10 mouse cellular contexts compared by ENCODE assay signal in the genomic region with DNA sequence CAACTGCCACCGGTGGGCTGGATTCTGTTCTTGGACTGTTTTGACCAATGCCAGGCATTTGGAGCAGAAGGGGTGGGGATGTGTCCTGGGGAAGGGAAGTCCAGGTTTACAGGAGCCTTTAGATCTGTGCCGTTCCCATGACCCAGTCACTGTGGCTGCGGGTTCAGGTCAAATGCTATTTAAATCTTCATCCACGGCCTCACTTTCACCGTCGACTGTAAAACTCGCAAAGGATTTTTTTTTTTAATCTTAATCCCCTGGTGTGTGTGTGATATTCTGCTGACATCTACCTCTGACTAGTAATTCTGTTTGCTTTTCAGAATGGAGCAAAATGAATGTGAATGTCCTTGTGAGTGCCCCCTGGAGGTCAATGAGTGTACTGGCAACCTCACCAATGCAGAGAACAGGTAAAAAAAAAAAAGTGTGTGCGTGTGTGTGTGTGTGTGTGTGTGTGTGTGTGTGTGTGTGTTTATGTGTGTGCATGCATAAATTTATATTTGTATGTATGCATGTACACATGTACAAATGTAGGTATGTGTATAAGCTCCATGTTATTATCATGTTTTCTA. TPM values are rescaled to one million over a fixed set of nuclear protein-coding genes. Genes with fewer than 3 reads are reported as not detected.
DNase-seq lines count a peak whose midpoint lies in the region; ATAC-seq and TF ChIP-seq lines count a peak whose summit lies in the region.
"Had no signal": no experiment of that assay in that cellular context is flagged by ENCODE, and none has a peak within 500 bp of the region (broad histone marks: within the 10 kb centered on the region; RNA-seq: fewer than 3 reads in every experiment).

No protein-coding gene starts in this region.

- H3K9me3 ChIP-seq in forebrain, postnatal 0 days (ENCODE audit: low read length): no peaks in the 10 kb centered on the region
- H3K9me3 ChIP-seq in forebrain, embryonic 12.5 days: no peaks in the 10 kb centered on the region
- no peaks in the 10 kb centered on the region for H3K9me3 ChIP-seq in lung, embryonic 14.5 days (ENCODE audit: low read depth, low read length)
- no peaks in the 10 kb centered on the region for H3K9me3 ChIP-seq in midbrain, embryonic 12.5 days
- H3K9me3 ChIP-seq: neural tube, embryonic 13.5 days had no signal

- WGBS in forebrain, postnatal 0 days: 78% methylated on average over 8 of the region's 8 CpGs
- WGBS in forebrain, embryonic 12.5 days: 81% methylated on average over 8 of the region's 8 CpGs
- 69% methylated on average over 8 of the region's 8 CpGs for WGBS in lung, embryonic 14.5 days
- 72% methylated on average over 8 of the region's 8 CpGs for WGBS in midbrain, embryonic 12.5 days

- no peaks in the 10 kb centered on the region for H3K4me1 ChIP-seq in forebrain, postnatal 0 days (ENCODE audit: insufficient read depth)
- peaks cover 7% of the 10 kb centered on the region; the same call in 1 of the 2 replicates for H3K4me1 ChIP-seq in forebrain, embryonic 12.5 days
- H3K4me1 ChIP-seq in lung, embryonic 14.5 days (ENCODE audit: insufficient read depth): no peaks in the 10 kb centered on the region
- H3K4me1 ChIP-seq in midbrain, embryonic 12.5 days: peaks cover 4% of the 10 kb centered on the region; the same call in 1 of the 2 replicates

- peak; percentile 68 for DNase-seq in forebrain, postnatal 0 days
- DNase-seq in lung, embryonic 14.5 days: peak; percentile 71
- DNase-seq in lung, postnatal 4 days: no peak
- no peak for DNase-seq in testis, postnatal 10 days (ENCODE audit: low spot score)
- no peak for DNase-seq in spleen, postnatal 14 days (ENCODE audit: low spot score in 2 of 2)

- no peak overlapping the region for H3K4me2 ChIP-seq in forebrain, postnatal 0 days (ENCODE audit: low read depth)
- H3K4me2 ChIP-seq in forebrain, embryonic 12.5 days: no peak overlapping the region
- H3K4me2 ChIP-seq in lung, embryonic 14.5 days: no peak overlapping the region
- H3K4me2 ChIP-seq in midbrain, embryonic 12.5 days (replicated peaks): no peak overlapping the region
- H3K4me2 ChIP-seq: neural tube, embryonic 13.5 days had no signal

- peak; percentile 29; the same call in 1 of the 2 replicates for ATAC-seq in forebrain, postnatal 0 days
- no peak for ATAC-seq in forebrain, embryonic 12.5 days (ENCODE audit: low FRiP score)
- ATAC-seq in lung, embryonic 14.5 days (ENCODE audit: insufficient read depth): no peak
- ATAC-seq in erythroblast, adult 5-6 weeks (replicated peaks; ENCODE audit: low FRiP score, poor library complexity, severe bottlenecking): peak; percentile 69
- no peak for ATAC-seq in midbrain, embryonic 12.5 days (ENCODE audit: low FRiP score, low read depth)

- H3K36me3 ChIP-seq in forebrain, postnatal 0 days (ENCODE audit: insufficient read depth): no peaks in the 10 kb centered on the region; the same call in 1 of the 2 replicates
- H3K36me3 ChIP-seq in forebrain, embryonic 12.5 days (replicated peaks): peaks cover 61% of the 10 kb centered on the region
- peaks cover 62% of the 10 kb centered on the region for H3K36me3 ChIP-seq in lung, embryonic 14.5 days (ENCODE audit: insufficient read depth)
- peaks cover 90% of the 10 kb centered on the region for H3K36me3 ChIP-seq in midbrain, embryonic 12.5 days

- H3K27ac ChIP-seq in forebrain, postnatal 0 days (ENCODE audit: low read depth, low read length): no peak overlapping the region
- no peak overlapping the region for H3K27ac ChIP-seq in forebrain, embryonic 12.5 days
- H3K27ac ChIP-seq in lung, embryonic 14.5 days (ENCODE audit: low read depth): no peak overlapping the region
- 0 out of 2 replicates have a peak overlapping the region, but pooled peaks have one; percentile 56 for H3K27ac ChIP-seq in midbrain, embryonic 12.5 days (replicated peaks)
- H3K27ac ChIP-seq: neural tube, embryonic 13.5 days had no signal

- H3K27me3 ChIP-seq in forebrain, postnatal 0 days (ENCODE audit: insufficient read depth, low read length): no peaks in the 10 kb centered on the region
- no peaks in the 10 kb centered on the region for H3K27me3 ChIP-seq in forebrain, embryonic 12.5 days
- H3K27me3 ChIP-seq in lung, embryonic 14.5 days (ENCODE audit: insufficient read depth, low read length): no peaks in the 10 kb centered on the region
- no peaks in the 10 kb centered on the region for H3K27me3 ChIP-seq in midbrain, embryonic 12.5 days
- H3K27me3 ChIP-seq: neural tube, embryonic 13.5 days had no signal

- H3K4me3 ChIP-seq in forebrain, postnatal 0 days (ENCODE audit: low read depth, low read length): no peak overlapping the region
- no peak overlapping the region for H3K4me3 ChIP-seq in forebrain, embryonic 12.5 days (replicated peaks)
- H3K4me3 ChIP-seq in lung, embryonic 14.5 days (ENCODE audit: low read depth, low read length): no peak overlapping the region
- no peak overlapping the region for H3K4me3 ChIP-seq in midbrain, embryonic 12.5 days
- H3K4me3 ChIP-seq: neural tube, embryonic 13.5 days had no signal

- TF ChIP-seq CTCF in forebrain, postnatal 0 days (IDR thresholded peaks at IDR 0.05; ENCODE audit: low read depth): peak; percentile 75
- peak; percentile 72 for TF ChIP-seq CTCF in lung, embryonic 14.5 days (IDR thresholded peaks at IDR 0.05; ENCODE audit: low read depth)

- no peak overlapping the region for H3K9ac ChIP-seq in forebrain, postnatal 0 days
- no peak overlapping the region for H3K9ac ChIP-seq in forebrain, embryonic 12.5 days
- no peak overlapping the region for H3K9ac ChIP-seq in lung, embryonic 14.5 days
- no peak overlapping the region for H3K9ac ChIP-seq in midbrain, embryonic 12.5 days (replicated peaks)
- H3K9ac ChIP-seq: neural tube, embryonic 13.5 days had no signal

RNA-seq across cellular contexts. Expression of gene Gm10577, which starts 32.2 kb away (rescaled TPM):
- total RNA-seq in forebrain, postnatal 0 days (2014; rRNA removed): not detected in 2 replicates
- polyA plus RNA-seq in forebrain, postnatal 0 days (2015; fragmentation: Nextera tagmentation; extraction: Ambion mirVana): not detected in 2 replicates
- polyA plus RNA-seq in forebrain, embryonic 12.5 days (2016; fragmentation: Nextera tagmentation; extraction: Ambion mirVana): not detected in 2 replicates
- not detected in 2 replicates for polyA plus RNA-seq in lung, embryonic 14.5 days (2014; fragmentation: Nextera tagmentation; extraction: Ambion mirVana)
- not detected in 2 replicates for total RNA-seq in erythroblast, adult 5-6 weeks (2015; ENCODE audit: low replicate concordance)
- not detected in 2 replicates for total RNA-seq in erythroblast, adult 5-6 weeks (2017; ENCODE audit: low replicate concordance)
- polyA plus RNA-seq in midbrain, embryonic 12.5 days (2016; fragmentation: Nextera tagmentation; extraction: Ambion mirVana): not detected in 2 replicates
- polyA plus RNA-seq: heart, embryonic 16.5 days; neural tube, embryonic 13.5 days had no signal

Comparison
In these comparisons a context has a peak if more than half of its experiments do, and no peak if none do; other contexts are left out.
1. ATAC-seq: peak in forebrain, postnatal 0 days (single experiment) and erythroblast, adult 5-6 weeks (single experiment); none in forebrain, embryonic 12.5 days (single experiment), lung, embryonic 14.5 days (single experiment) and midbrain, embryonic 12.5 days (single experiment).
2. DNase-seq: peak in forebrain, postnatal 0 days (single experiment) and lung, embryonic 14.5 days (single experiment); none in lung, postnatal 4 days (0 of 2), testis, postnatal 10 days (single experiment) and spleen, postnatal 14 days (0 of 2).